Mouse (Mus musculus) small intestine, adult 2 months (tissue): ENCODE measurements around the gene Cacng1.

Experiments
- CTCF ChIP-seq: fragments of 200-500 bp; IDR thresholded peaks from 2 replicates; pipeline ENCODE4 v1.5.1; 2012; ENCODE audit warnings: low read depth, mild to moderate bottlenecking, control low read depth, inconsistent platforms, low read length, moderate library complexity, mixed read lengths; ENCODE audit not compliant: insufficient replicate concordance, insufficient read length; ENCODE audit errors: extremely low read depth
- POLR2A ChIP-seq: fragments of 200-500 bp; IDR thresholded peaks from 2 replicates; pipeline ENCODE4 v1.6.1; 2012; ENCODE audit warnings: low read depth, mild to moderate bottlenecking, control low read depth, inconsistent platforms, low read length, moderate library complexity

DNA sequence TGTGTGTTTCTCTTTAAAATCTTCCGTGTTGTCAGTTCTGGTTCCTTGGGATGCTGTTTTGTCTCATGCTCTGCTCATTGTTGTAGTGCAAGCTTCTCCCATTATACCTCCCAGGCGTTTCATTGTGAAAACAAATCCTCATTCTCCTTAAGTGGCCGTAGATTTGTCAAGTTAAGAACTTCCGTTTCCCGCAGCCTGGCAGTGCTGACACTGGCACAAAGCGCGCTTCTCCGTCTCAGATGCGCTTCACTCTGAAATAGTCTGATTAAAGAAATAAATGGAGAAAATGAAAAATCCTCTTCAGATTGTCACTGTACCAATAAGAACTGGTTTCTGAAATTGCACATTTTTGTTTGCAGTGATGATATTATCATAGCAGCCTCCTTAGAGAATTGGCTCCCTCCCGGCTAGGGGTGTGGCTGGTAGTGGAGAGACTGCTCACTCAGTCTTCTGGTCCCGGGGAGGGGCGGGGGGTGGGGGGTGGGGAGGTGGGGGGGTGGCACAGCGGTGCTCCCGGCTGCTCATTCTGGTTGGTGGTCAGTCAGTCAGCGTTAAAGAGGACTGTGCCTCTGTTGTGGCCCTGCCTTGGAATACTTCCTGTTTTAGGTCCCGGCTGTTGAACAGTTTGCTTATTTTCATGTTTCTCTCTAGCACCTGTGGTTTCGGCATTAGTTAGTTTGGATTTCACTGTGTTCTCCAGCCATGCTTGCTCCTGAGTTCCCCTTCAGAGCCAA, 39.9 kb downstream of the Cacng1 start:
- TF ChIP-seq POLR2A = no peak
- TF ChIP-seq CTCF = no peak
